Mouse (Mus musculus) embryonic facial prominence, embryonic 11.5 days (tissue): ENCODE data around the gene Trim41. TPM values are rescaled to one million over a fixed set of nuclear protein-coding genes. Genes with fewer than 3 reads are reported as not detected.

ENCODE experiments used
- ATAC-seq: fragments of 200-750 bp; cut with Nextera tagmentation; replicated peaks from 2 replicates; pipeline ENCODE4 v1.8.0; 2017; ENCODE audit warnings: low read depth; ENCODE audit not compliant: insufficient number of reproducible peaks, low FRiP score, low TSS enrichment
- DNase-seq: peaks from one replicate; pipeline ENCODE4 v3.0.0-alpha.2; 2015; ENCODE audit warnings: low spot score
- H3K27ac ChIP-seq: fragments of 300-500 bp; sonication (generic); replicated peaks from 2 replicates; pipeline ENCODE4 v1.5.1; 2014; ENCODE audit warnings: mild to moderate bottlenecking, low read depth, low read length, control low read depth
- H3K27me3 ChIP-seq: fragments of 300-500 bp; sonication (generic); 2 replicates; pipeline ENCODE4 v1.6.1; 2014; ENCODE audit warnings: mild to moderate bottlenecking, low read length, moderate library complexity, mixed read lengths; ENCODE audit not compliant: control insufficient read depth, insufficient read depth
- H3K36me3 ChIP-seq: fragments of 300-500 bp; sonication (generic); replicated peaks from 2 replicates; pipeline ENCODE4 v1.6.1; 2014; ENCODE audit warnings: low read depth, mild to moderate bottlenecking, low read length, moderate library complexity, mixed read lengths; ENCODE audit not compliant: control insufficient read depth, insufficient read depth
- H3K4me1 ChIP-seq: fragments of 300-500 bp; sonication (generic); 2 replicates; pipeline ENCODE4 v1.6.1; 2014; ENCODE audit warnings: low read length, mixed read lengths; ENCODE audit not compliant: control insufficient read depth, insufficient read depth
- H3K4me2 ChIP-seq: fragments of 300-500 bp; sonication (generic); 2 replicates; pipeline ENCODE4 v1.6.1; 2014; ENCODE audit warnings: low read depth, mild to moderate bottlenecking, control low read depth, low read length, moderate library complexity
- H3K4me3 ChIP-seq: fragments of 300-500 bp; sonication (generic); 2 replicates; pipeline ENCODE4 v1.5.1; 2014; ENCODE audit warnings: low read depth, low read length, control low read depth
- H3K9ac ChIP-seq: fragments of 300-500 bp; sonication (generic); replicated peaks from 2 replicates; pipeline ENCODE4 v1.6.1; 2014; ENCODE audit warnings: mild to moderate bottlenecking, control low read depth, low read length
- H3K9me3 ChIP-seq: fragments of 300-500 bp; sonication (generic); replicated peaks from 2 replicates; pipeline ENCODE4 v1.6.1; 2016; ENCODE audit warnings: mild to moderate bottlenecking, low read length, inconsistent platforms, mixed read lengths; ENCODE audit not compliant: control insufficient read depth
- WGBS: fragments of 180-500 bp; shearing (Covaris S2); extraction: QIAGEN DNeasy Blood & Tissue Kit; methylation state at CpG from one replicate; pipeline ENCODE4 v1.1.7; 2014; 5-methylcytosine and 5-hydroxymethylcytosine counted together
- polyA plus RNA-seq: library from polyadenylated mRNA; unstranded; fragments of >200 nt; fragmentation: Nextera tagmentation; extraction: Ambion mirVana; gene quantifications from 2 replicates; pipeline ENCODE4 v1.2.1, GENCODE M21; 2014

Gene Trim41
- polyA plus RNA-seq, 1 experiment from 2014 or later = 3.2 TPM

- Histone ChIP-seq H3K9ac (no peak overlapping the region), H3K4me1 (no peaks in the 10 kb centered on the region), H3K27ac (no peak overlapping the region), H3K27me3 (no peaks in the 10 kb centered on the region), H3K4me2 (no peak overlapping the region), H3K4me3 (no peak overlapping the region), H3K36me3 (no peaks in the 10 kb centered on the region), H3K9me3 (no peaks in the 10 kb centered on the region)
- peak; percentile 88 for DNase-seq
- ATAC-seq = no peak
- WGBS = 19% methylated on average over 20 of the region's 20 CpGs
Measured at GRCm38 (mm10) chr11:48789973-48790823, 27.0 kb downstream of the Trim41 start.

- H3K4me2 ChIP-seq = no peak overlapping the region
- H3K4me1 ChIP-seq = no peaks in the 10 kb centered on the region
- H3K4me3 ChIP-seq = no peak overlapping the region
- H3K27ac ChIP-seq = no peak overlapping the region
- no peaks in the 10 kb centered on the region for H3K36me3 ChIP-seq
- DNase-seq (no peak), ATAC-seq (no peak)
- 87% methylated on average over 5 of the region's 5 CpGs for WGBS
- H3K9me3 ChIP-seq = no peaks in the 10 kb centered on the region
- H3K9ac ChIP-seq = no peak overlapping the region
- no peaks in the 10 kb centered on the region for H3K27me3 ChIP-seq
Measured at GRCm38 (mm10) chr11:48789215-48789614, 27.9 kb downstream of the Trim41 start.

GRCm38 (mm10) chr11:48788311-48789089, 28.7 kb downstream of the Trim41 start:
- Histone ChIP-seq H3K9me3 (no peaks in the 10 kb centered on the region), H3K36me3 (no peaks in the 10 kb centered on the region), H3K4me2 (peak overlapping the region; percentile 47), H3K9ac (peak overlapping the region; percentile 46), H3K27me3 (no peaks in the 10 kb centered on the region), H3K27ac (no peak overlapping the region), H3K4me1 (no peaks in the 10 kb centered on the region), H3K4me3 (peak overlapping the region; percentile 29)
- DNase-seq = peak; percentile 88
- WGBS = 8% methylated on average over 16 of the region's 16 CpGs
- peak; percentile 60; the same call in 1 of the 2 replicates for ATAC-seq

GRCm38 (mm10) chr11:48787455-48788211, 29.5 kb downstream of the Trim41 start:
- Histone ChIP-seq H3K9me3 (no peaks in the 10 kb centered on the region), H3K9ac (no peak overlapping the region), H3K27ac (no peak overlapping the region), H3K36me3 (no peaks in the 10 kb centered on the region), H3K4me3 (peak overlapping the region; percentile 29; the same call in 1 of the 2 replicates), H3K27me3 (no peaks in the 10 kb centered on the region), H3K4me2 (peak overlapping the region; percentile 21; the same call in 1 of the 2 replicates), H3K4me1 (no peaks in the 10 kb centered on the region)
- ATAC-seq (0 out of 2 replicates have a peak, but pooled peaks have one; percentile 46), DNase-seq (peak; percentile 65)
- WGBS = 51% methylated on average over 10 of the region's 10 CpGs

DNA sequence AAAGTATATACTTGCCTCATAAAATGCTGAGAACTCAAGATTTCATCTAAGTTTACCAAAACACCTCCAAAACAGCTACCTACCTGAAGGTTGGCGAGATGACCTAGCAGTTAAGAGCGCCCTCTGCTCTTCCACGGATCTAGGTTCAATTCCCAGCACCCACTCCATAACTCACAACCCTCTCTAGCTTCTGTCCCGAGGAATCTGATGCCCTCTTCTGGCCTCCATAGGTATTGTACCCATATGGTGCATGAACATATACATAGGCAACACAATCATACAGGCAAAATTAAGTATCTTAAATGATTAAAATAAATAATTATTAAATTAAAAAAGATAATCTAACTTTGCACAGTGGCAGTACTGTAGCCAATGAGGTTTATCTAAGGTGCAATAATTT, 34.9 kb downstream of the Trim41 start:
- no peak overlapping the region for H3K4me2 ChIP-seq
- no peaks in the 10 kb centered on the region for H3K4me1 ChIP-seq
- H3K9ac ChIP-seq = no peak overlapping the region
- no peak for DNase-seq
- no peaks in the 10 kb centered on the region for H3K9me3 ChIP-seq
- 79% methylated on average over 4 of the region's 4 CpGs for WGBS
- no peaks in the 10 kb centered on the region for H3K27me3 ChIP-seq
- no peak overlapping the region for H3K4me3 ChIP-seq
- no peaks in the 10 kb centered on the region for H3K36me3 ChIP-seq
- H3K27ac ChIP-seq = no peak overlapping the region
- no peak for ATAC-seq

DNA sequence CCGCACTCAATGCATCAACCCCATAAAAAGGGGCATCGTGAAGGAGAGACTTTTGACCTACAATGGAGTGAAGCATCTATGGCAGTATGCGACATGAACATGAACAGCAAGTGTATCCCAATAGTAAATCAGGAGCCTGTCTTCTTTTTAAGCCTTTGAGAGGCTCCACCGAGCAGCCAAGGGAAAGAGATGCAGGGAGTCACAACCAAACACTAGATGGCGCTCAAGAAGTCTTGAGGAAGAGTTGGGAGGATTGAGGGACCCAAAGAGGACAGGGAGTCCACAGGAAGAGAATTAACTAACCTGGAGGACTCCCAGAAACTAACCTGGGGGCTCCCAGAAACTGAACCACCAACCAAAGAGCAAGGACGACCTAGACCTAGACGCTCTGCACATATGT, 37.7 kb downstream of the Trim41 start:
- H3K4me3 ChIP-seq = no peak overlapping the region
- DNase-seq = peak; percentile 53
- H3K9ac ChIP-seq = no peak overlapping the region
- H3K27me3 ChIP-seq = no peaks in the 10 kb centered on the region
- no peak for ATAC-seq
- 30% methylated on average over 7 of the region's 7 CpGs for WGBS
- no peaks in the 10 kb centered on the region for H3K36me3 ChIP-seq
- H3K27ac ChIP-seq = no peak overlapping the region
- H3K9me3 ChIP-seq = no peaks in the 10 kb centered on the region
- no peaks in the 10 kb centered on the region for H3K4me1 ChIP-seq
- no peak overlapping the region for H3K4me2 ChIP-seq

DNA sequence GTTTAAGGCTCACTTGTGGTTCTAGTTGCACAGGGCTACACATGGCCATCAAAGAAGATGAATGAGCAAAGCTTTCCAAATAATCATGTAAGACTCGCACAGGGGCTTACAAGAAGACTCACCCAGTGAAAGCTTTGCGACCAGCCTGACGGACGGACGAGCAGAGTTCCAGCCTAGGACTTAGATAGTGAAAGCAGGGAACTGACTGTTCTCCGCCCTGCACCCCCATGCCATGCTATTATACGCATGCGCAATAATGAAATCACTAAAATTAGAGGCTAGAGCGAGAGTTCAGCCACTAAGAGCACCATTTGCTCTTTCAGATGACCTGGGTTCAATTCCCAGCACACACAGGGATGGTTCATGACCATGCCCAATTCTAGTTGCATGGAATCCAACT, 39.9 kb downstream of the Trim41 start:
- no peak for DNase-seq
- Histone ChIP-seq H3K27ac (no peak overlapping the region), H3K27me3 (no peaks in the 10 kb centered on the region), H3K36me3 (no peaks in the 10 kb centered on the region), H3K4me1 (no peaks in the 10 kb centered on the region), H3K9me3 (no peaks in the 10 kb centered on the region), H3K4me3 (no peak overlapping the region), H3K4me2 (no peak overlapping the region), H3K9ac (no peak overlapping the region)
- ATAC-seq = no peak
- 93% methylated on average over 9 of the region's 9 CpGs for WGBS
